Mouse (Mus musculus) megakaryocyte, embryonic 14.5 days (primary cell): Measurements from ENCODE around the gene Usp29. TPM values are rescaled to one million over a fixed set of nuclear protein-coding genes. Genes with fewer than 3 reads are reported as not detected.

Experiments
- H3K27me3 ChIP-seq: replicated peaks from 2 replicates; pipeline ENCODE3; 2012; ENCODE audit warnings: inconsistent platforms
- H3K36me3 ChIP-seq: replicated peaks from 2 replicates; pipeline ENCODE3; 2012; ENCODE audit warnings: low read length, inconsistent platforms, mixed read lengths
- H3K4me1 ChIP-seq: 2 replicates; pipeline ENCODE4 v1.6.1; 2012; ENCODE audit warnings: inconsistent platforms
- H3K4me3 ChIP-seq: replicated peaks from 2 replicates; pipeline ENCODE3; 2012; ENCODE audit warnings: moderate library complexity, mild to moderate bottlenecking, inconsistent platforms
- H3K9me3 ChIP-seq: 2 replicates; pipeline ENCODE4 v1.6.1; 2012; ENCODE audit warnings: inconsistent platforms
- FLI1 ChIP-seq: IDR thresholded peaks from 2 replicates; pipeline ENCODE4 v1.6.1; 2012; ENCODE audit warnings: low read length, inconsistent platforms, mixed read lengths
- GATA1 ChIP-seq: IDR thresholded peaks from 3 replicates; pipeline ENCODE4 v1.6.1; 2012; ENCODE audit warnings: mixed read lengths, low read length, inconsistent platforms, borderline replicate concordance
- polyA plus RNA-seq: library from polyadenylated mRNA; stranded (reverse); fragments of >175 nt; gene quantifications from 2 replicates; pipeline ENCODE4 v1.2.3, GENCODE M21; 2012; ENCODE audit warnings: low replicate concordance; ENCODE audit not compliant: insufficient read depth

Gene Usp29
- polyA plus RNA-seq, 1 experiment = 0.46 TPM

- Histone ChIP-seq H3K36me3 (no peaks in the 10 kb centered on the region), H3K9me3 (peaks cover 16% of the 10 kb centered on the region), H3K27me3 (no peaks in the 10 kb centered on the region), H3K4me1 (no peaks in the 10 kb centered on the region), H3K4me3 (no peak overlapping the region)
- TF ChIP-seq FLI1 (no peak), GATA1 (no peak)
Measured at GRCm38 (mm10) chr7:6837926-6838554, 107.7 kb downstream of the Usp29 start.

DNA sequence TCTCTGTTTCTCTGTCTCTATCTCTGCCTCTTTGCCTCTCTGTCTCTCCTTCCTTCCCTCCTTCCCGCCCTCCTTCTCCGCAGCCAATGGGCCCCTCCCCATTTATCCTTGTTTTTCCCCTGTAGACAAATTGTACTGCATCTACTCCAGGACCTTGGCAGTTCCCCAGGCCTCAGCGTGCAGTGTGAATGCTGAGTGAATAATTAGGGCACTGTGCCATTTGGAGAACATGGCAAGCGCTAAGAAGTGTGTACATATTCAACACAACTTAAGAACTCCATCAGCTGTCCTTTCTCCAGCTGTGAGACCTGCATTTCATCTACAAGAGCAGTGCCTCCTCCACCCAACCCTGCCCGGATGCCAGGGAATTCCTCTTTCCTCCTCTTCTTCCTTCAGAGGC, 110.5 kb downstream of the Usp29 start:
- TF ChIP-seq FLI1 = no peak
- no peak for TF ChIP-seq GATA1
- H3K27me3 ChIP-seq = no peaks in the 10 kb centered on the region
- no peaks in the 10 kb centered on the region for H3K4me1 ChIP-seq
- no peak overlapping the region for H3K4me3 ChIP-seq
- no peaks in the 10 kb centered on the region for H3K36me3 ChIP-seq
- H3K9me3 ChIP-seq = peaks cover 16% of the 10 kb centered on the region

- H3K4me3 ChIP-seq = no peak overlapping the region
- H3K27me3 ChIP-seq = no peaks in the 10 kb centered on the region
- no peaks in the 10 kb centered on the region for H3K4me1 ChIP-seq
- no peak for TF ChIP-seq FLI1
- no peak for TF ChIP-seq GATA1
- H3K9me3 ChIP-seq = peaks cover 20% of the 10 kb centered on the region; the same call in 1 of the 2 replicates
- H3K36me3 ChIP-seq = no peaks in the 10 kb centered on the region
Measured at GRCm38 (mm10) chr7:6849495-6849894, 119.1 kb downstream of the Usp29 start.

GRCm38 (mm10) chr7:6850321-6850720, 119.9 kb downstream of the Usp29 start:
- TF ChIP-seq FLI1 (no peak), GATA1 (no peak)
- no peaks in the 10 kb centered on the region for H3K4me1 ChIP-seq
- no peaks in the 10 kb centered on the region for H3K27me3 ChIP-seq
- peaks cover 20% of the 10 kb centered on the region; the same call in 1 of the 2 replicates for H3K9me3 ChIP-seq
- H3K36me3 ChIP-seq = no peaks in the 10 kb centered on the region
- no peak overlapping the region for H3K4me3 ChIP-seq

- Histone ChIP-seq H3K36me3 (no peaks in the 10 kb centered on the region), H3K4me1 (no peaks in the 10 kb centered on the region), H3K4me3 (no peak overlapping the region), H3K9me3 (peaks cover 24% of the 10 kb centered on the region), H3K27me3 (no peaks in the 10 kb centered on the region)
- no peak for TF ChIP-seq FLI1
- TF ChIP-seq GATA1 = no peak
Measured at GRCm38 (mm10) chr7:6851256-6851655, 120.9 kb downstream of the Usp29 start.

- no peaks in the 10 kb centered on the region for H3K4me1 ChIP-seq
- H3K27me3 ChIP-seq = no peaks in the 10 kb centered on the region
- no peaks in the 10 kb centered on the region for H3K36me3 ChIP-seq
- H3K9me3 ChIP-seq = peaks cover 25% of the 10 kb centered on the region
- H3K4me3 ChIP-seq = no peak overlapping the region
- TF ChIP-seq GATA1 (no peak), FLI1 (no peak)
Measured at GRCm38 (mm10) chr7:6851717-6852503, 121.5 kb downstream of the Usp29 start.

DNA sequence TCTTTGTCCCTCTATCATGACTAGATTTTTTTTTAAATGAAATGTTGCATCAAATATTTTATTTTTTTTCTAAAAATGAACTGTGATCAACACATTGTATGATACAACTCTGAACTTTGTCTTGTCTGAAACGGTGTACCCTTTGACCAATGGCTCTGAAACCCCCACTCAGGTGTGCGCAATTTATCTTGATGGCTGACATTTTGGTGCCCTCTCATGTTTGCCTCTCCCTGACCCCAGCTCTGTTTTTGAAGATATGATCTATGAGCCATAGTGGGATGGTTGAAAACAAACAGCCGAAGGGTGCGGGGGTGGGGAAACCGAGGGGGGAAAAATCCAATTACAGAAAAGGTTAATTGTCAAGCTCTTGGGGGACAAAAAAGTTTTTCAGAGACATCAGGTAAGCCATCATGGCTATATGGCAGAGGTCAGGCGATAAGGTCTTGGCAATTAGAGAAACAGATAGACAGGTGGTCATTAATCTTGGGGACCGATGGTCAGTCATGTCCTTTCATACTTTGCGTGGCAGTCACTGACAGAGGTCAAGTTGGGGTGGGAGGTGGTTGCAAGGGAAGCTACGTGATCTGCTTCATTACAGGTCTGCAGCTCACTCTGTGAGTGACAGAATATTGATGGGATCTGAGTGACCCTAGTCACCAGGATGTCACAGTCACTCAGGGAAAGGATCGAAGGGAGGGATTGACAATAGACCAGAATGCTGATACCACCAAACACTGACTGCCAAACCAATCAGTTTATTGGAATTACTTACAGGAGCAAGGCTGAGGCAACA, 125.4 kb downstream of the Usp29 start:
- Histone ChIP-seq H3K4me3 (no peak overlapping the region), H3K9me3 (peaks cover 25% of the 10 kb centered on the region), H3K27me3 (no peaks in the 10 kb centered on the region), H3K4me1 (no peaks in the 10 kb centered on the region), H3K36me3 (no peaks in the 10 kb centered on the region)
- TF ChIP-seq GATA1 = no peak
- TF ChIP-seq FLI1 = no peak

- Histone ChIP-seq H3K27me3 (no peaks in the 10 kb centered on the region), H3K36me3 (no peaks in the 10 kb centered on the region), H3K4me3 (no peak overlapping the region), H3K4me1 (no peaks in the 10 kb centered on the region), H3K9me3 (peaks cover 15% of the 10 kb centered on the region)
- TF ChIP-seq GATA1 (no peak), FLI1 (no peak)
Measured at GRCm38 (mm10) chr7:6858694-6859270, 128.4 kb downstream of the Usp29 start.

DNA sequence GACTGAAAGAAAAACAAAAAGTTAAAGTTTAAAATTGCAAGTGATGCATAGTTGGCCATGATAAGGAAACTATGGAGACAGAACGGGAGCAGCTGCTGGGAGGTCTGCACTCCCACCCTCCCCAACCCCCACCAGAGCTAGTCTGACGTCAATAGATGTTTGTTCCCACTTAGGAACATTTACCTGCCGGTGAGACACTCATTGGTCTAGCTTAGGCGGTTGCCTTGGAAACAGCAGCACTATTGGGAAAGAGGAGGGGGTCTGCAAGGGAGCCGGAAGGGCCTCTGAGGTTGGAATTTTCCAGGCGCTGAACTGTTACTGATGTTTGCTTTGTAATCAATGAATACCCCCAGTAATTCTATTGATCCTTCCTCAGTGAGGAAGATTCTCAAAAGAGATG, 130.3 kb downstream of the Usp29 start:
- Histone ChIP-seq H3K4me3 (no peak overlapping the region), H3K4me1 (no peaks in the 10 kb centered on the region), H3K9me3 (peaks cover 10% of the 10 kb centered on the region), H3K36me3 (no peaks in the 10 kb centered on the region), H3K27me3 (no peaks in the 10 kb centered on the region)
- TF ChIP-seq FLI1 (no peak), GATA1 (no peak)

- peaks cover 11% of the 10 kb centered on the region; the same call in 1 of the 2 replicates for H3K9me3 ChIP-seq
- H3K36me3 ChIP-seq = no peaks in the 10 kb centered on the region
- TF ChIP-seq FLI1 (no peak), GATA1 (no peak)
- no peak overlapping the region for H3K4me3 ChIP-seq
- H3K4me1 ChIP-seq = no peaks in the 10 kb centered on the region
- H3K27me3 ChIP-seq = no peaks in the 10 kb centered on the region
Measured at GRCm38 (mm10) chr7:6866351-6866750, 136.0 kb downstream of the Usp29 start.
